Mouse (Mus musculus) naive thymus-derived CD4-positive, alpha-beta T cell, adult 2 months (primary cell): ENCODE measurements around the gene Fap.

ENCODE experiments used
- DNase-seq: peaks from one replicate; pipeline ENCODE4 v3.0.0-alpha.2; 2011; ENCODE audit warnings: low read depth

Fap gene

GRCm38 (mm10) chr2:62459241-62460174 is 114.4 kb downstream of the Fap start:
- DNase-seq, result no peak

- peak; percentile 63 for DNase-seq
Observed at GRCm38 (mm10) chr2:62458070-62458469, 115.8 kb downstream of the Fap start.

- DNase-seq, result no peak
Observed at GRCm38 (mm10) chr2:62454991-62455390, 118.9 kb downstream of the Fap start.

- no peak for DNase-seq
Observed at GRCm38 (mm10) chr2:62454033-62454432, 119.8 kb downstream of the Fap start.
